Mouse (Mus musculus) G1E (cell line): ENCODE measurements around the gene Zfp46.

ENCODE experiments used
- CTCF ChIP-seq: IDR thresholded peaks from 2 replicates; pipeline ENCODE4 v1.5.1; 2012; ENCODE audit warnings: low read depth, low read length, inconsistent platforms, mixed read lengths
- GATA1 ChIP-seq: IDR thresholded peaks from 2 replicates; pipeline ENCODE4 v1.6.1; 2012; ENCODE audit warnings: borderline replicate concordance, low read length, inconsistent platforms, mixed read lengths

GRCm38 (mm10) chr4:136248464-136249331, 35.8 kb upstream of the Zfp46 start:
- TF ChIP-seq CTCF (no peak), GATA1 (no peak)
